Mouse (Mus musculus): ENCODE measurements at regions not wholly inside any gene's neighbourhood (a gene's known extent, or its start where the extent isn't known, plus 50 kb on each side); places are given as distances from the start of the nearest gene placed in this dataset.

DNA sequence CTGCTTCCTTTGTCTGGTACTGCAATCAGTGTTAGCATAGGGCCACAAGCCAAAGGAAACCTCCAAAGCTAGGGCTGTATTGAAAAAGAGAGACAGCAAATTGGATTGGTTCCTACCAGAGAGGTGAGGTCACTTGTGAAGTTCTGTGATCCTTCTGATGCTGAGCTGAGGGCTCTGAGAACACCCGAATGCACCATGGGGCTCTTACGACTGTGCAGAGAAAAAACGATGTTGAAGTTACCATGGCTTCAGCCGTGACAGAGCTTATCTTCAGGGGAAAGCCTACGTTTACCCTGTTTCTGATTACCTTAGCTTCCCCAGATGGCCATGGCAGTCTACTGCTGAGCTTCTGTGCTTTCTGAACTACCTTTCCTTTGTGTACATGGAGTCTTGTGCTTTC lies 53.9 kb upstream of the Fmo9 start:
- DNase-seq (ENCODE audit: low spot score in 2 of 2): no peak

DNA sequence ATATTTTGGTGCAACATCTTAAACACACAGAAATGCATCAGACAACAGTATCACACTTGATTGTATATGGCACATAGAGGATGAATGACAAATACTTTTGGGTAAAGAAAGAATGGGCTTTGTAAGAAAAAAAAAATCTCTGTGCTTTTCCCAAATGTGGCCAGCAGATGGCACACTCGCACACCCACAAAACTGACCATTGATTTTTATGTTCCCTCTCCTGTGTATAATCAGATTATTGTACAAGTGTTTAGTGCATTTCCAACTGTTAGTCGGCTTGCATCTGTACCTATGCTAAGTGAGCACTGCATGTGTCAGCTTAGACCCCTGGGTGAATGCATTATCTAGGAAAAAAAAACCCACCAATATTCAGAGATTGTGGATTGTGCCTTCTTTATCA lies 56.4 kb upstream of the Fmo9 start:
- DNase-seq (ENCODE audit: low spot score in 2 of 2): no peak

DNA sequence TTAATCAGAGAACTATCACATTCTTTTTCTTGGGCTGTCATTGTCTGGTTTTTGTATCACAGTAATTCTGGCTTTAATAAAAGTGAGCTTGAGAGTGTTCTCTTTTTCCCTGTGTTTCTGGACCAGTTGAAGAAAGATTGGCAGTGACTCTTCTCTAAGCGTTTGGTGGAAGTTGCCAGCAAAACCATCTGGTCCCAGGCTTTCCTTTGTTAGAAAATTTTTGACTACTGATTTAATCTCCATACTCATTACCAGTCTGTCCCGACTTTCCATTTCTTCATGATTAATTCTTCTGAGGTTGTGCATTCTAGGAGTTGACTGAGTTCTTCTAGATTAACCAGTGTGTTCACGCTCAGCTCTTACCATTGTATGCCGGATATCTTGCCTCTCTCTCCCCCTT lies 68.6 kb upstream of the Fmo9 start:
- no peak for DNase-seq (ENCODE audit: low spot score in 2 of 2)

DNA sequence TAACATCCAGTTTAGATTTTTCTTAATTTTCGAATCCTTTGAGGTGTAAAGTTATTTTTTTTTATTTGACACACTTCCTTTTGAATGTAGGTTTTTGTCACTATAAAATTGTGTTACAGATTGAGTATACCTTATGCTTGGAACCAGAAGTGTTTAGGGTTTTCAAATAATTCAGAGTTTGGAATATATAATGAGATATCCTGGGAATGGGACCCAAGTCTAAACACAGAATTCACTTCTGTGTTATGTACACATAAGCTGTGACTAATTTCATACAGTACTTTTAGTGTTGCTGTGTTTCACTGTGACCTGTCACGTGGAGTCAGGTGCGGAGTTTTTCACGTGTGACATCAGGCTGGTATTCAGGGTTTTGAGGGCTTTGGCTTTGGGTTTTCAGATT lies 69.1 kb upstream of the Fmo9 start:
- no peak for DNase-seq (ENCODE audit: low spot score in 2 of 2)

GRCm38 (mm10) chr1:166751436-166751835 lies 69.8 kb upstream of the Fmo9 start:
- no peak for DNase-seq (ENCODE audit: low spot score in 2 of 2)

DNA sequence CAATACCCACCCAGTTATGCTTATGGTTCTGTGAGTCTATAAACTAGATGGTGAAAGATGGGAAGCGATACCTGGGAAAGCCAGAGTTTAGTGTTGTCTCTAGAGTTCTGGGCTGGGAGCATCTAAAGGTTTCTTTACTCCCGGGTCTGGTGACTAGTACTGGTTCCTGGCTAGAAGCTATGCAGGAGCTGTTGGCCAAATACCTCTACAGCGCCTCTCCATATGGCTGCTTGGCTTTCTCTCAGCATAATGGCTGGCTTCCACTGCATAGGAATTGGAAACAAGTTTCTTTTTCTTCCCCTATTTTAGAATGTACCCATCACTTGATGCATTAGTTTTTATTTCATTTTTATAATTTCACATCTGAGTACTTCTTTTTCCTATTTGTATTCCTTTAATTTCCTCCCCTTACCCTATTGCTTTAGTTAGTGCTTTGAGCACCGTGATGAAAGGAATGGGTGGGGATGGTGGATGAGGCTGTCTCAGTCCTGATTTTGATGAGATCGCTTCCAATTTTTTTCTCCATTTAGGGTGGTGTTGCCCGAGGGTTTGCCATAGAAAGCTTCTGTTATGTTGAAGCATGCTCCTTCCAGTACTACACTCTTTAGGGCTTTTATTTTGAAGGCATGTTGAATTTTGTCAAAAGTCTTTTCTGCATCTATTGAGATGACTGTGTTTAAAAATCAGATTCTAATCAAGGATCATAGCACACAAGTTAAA lies 71.5 kb upstream of the Fmo9 start:
- DNase-seq (ENCODE audit: low spot score in 2 of 2): no peak

DNA sequence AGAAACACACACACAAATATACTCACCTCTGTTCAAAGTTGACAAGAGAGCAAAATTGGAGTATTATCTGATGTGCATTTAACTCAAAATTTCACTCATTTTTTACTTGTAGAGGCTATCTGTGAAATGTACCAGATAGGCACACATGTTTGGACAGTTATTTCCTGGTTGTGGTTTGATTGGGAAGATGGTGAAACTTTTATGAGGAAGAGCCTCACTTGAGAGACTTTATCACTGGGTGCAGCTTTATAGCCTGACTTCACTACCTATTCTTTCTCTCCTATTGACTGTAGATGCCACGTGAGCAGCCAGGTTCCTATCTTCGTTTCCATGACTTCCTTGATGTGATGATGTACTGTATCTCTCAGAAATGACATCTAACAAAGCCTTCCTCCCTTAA lies 77.3 kb upstream of the Fmo9 start:
- no peak for DNase-seq (ENCODE audit: low spot score in 2 of 2)

GRCm38 (mm10) chr1:166773114-166773513 lies 91.5 kb upstream of the Fmo9 start:
- no peak for DNase-seq (ENCODE audit: low spot score in 2 of 2)

DNA sequence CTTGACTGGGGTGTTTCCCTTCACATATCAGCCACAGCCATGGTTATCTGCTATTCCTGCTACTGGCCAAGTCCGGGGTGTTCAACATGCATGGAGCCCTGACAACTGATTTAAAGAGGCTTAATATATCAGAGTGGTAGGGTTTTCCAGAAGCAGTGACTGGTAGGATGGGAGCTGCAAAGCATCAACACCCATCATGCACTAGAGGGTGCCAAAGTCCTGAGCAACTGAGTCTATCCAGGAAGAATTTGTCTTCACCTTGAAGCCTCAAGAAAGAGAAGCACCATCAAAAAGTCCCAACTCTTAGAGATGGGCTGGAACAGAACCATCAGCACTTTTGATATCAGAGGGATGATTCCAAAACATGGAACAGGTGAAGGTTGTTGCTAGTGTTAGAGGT lies 100.5 kb upstream of the Fmo9 start:
- no peak for DNase-seq (ENCODE audit: low spot score in 2 of 2)

- no peak for DNase-seq (ENCODE audit: low spot score in 2 of 2)
These were observed 106.3 kb upstream of the Fmo9 start for GRCm38 (mm10) chr1:166787945-166788344.

DNA sequence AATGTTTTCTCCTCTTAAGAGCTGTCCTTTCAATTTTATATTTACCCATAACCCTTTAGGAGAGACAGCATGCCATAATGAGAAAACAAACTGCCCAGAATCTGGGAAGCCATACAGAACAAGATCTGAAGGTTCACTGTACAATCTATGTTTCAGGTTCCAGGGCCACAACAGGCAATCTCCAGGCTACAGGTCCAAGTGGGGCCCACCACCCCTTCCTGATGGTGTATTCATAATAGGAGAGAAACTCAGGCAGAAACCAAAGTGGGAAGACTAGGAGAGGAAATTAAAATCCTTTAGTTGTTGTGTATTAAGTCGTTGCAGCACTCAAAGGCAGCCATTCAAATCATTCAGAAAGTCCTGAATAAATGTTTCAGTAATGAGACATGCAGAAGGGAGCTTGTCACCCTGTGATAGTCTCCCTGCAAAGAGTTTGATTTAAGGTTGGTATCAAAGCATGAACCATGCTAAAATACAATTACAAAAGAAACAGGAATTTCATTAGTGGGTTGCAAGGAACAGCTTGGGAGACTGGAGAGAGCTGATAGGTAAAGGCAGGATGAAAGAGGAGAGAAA lies 107.3 kb upstream of the Fmo9 start:
- DNase-seq (ENCODE audit: low spot score in 2 of 2): no peak

DNA sequence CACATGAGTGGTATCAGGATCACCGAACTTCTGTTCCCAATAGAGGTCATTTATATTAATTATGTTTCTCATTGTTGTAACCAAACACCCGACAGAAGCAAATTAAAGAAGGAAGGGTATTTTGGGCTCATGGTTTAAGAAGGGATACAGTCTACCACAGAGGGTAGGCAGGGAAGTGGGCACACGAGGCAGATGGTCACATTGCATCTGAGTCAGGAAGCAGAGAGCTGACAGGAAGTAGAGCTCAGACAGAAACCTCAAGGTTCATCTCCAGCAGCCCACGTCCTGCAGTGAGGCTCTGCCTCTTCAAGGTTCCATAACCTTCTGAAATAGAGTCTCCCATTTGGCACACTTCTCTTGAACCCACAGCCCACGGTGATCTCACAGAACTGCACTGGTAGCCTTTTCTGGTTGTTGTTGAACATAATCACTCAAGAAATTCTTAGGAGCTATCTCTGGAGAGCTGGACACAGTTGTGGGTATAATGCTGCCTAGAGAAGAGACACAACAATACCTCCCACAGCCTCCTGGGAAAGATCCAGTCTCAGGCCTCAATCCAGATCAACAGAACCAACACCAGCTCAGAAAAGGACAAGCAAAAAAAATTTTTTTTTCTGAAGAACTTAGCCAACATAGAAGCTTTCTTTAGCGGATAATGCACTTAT lies 111.5 kb upstream of the Fmo9 start:
- no peak for DNase-seq (ENCODE audit: low spot score in 2 of 2)

GRCm38 (mm10) chr1:166793717-166794081 lies 112.1 kb upstream of the Fmo9 start:
- no peak for DNase-seq (ENCODE audit: low spot score in 2 of 2)

DNA sequence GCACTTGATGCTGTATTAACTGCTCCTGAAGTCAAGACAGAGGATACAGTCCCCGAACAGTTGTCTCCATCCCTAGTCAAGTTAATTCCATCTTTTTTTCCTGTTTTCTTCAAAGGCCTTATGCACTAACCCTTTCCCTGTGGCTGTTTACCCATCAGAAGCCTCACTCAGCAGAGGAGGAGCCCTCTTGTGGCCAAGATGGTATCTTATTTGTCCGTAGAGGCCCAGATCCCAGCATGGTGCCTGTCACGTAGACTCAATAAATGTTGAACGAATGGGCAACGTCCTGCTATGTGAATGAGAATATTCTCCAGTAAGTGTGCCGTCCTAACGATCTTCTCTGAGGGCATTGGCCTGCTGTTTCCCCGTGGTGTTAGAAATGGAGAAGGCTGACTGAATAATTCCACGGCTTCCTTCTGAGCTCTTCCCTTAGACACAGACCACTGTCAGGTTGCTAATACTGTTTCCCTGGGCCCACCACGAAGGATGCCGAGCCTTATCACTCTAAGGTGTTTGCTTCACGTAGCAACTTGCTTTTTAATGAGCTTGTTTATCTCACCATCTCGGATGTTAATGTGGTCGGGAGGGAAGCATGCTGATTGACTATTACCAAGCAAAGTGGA lies 113.1 kb upstream of the Fmo9 start:
- DNase-seq (ENCODE audit: low spot score in 2 of 2): no peak

DNA sequence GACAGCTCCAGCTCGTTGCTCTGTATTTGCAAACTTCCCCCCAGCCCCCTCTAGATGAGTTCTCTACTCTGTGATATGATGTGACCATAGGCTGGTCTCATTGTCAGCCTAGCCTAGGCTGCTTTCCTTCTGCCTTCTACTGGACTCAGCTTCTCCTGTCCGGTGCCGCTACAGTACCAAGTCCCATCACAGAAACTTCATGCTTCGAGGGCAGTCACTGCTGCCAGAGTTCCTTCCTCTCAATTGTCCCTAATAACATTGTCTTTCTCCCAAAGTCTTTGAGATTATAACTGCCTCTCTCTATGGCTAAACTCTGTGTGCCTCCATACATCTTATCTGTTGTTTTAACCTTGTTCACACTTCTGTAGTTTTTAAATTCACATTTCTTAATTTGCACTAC lies 114.0 kb upstream of the Fmo9 start:
- no peak for DNase-seq (ENCODE audit: low spot score in 2 of 2)

DNA sequence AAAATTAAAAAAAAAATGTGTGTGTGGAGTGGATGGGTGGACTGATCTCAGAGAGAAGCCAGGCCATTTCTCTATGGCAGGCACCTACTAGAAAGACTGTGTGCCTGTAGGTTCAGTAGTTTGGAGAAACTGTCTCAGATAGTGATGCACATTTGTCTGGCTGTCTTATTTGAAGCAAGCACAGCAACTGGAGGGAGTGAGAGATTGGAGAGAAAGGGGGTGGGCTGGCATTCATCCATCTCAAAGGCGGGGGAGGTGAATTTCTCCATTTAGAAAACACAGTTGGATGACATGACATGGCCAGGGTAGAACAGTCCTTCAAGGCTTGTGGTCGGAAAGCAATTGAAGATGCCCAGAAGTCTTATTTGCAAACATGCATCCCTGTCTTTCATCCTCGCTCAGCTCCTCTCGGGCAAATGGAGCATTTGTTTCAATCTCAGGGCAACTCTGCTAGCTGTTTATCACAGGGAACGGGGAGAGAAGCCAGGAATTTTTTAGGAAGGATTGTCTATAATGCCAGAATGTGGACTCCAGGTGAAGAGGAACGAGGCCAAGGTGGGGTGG lies 114.8 kb upstream of the Fmo9 start:
- no peak for DNase-seq (ENCODE audit: low spot score in 2 of 2)

GRCm38 (mm10) chr1:166796931-166797330 lies 115.3 kb upstream of the Fmo9 start:
- DNase-seq (ENCODE audit: low spot score in 2 of 2): no peak

DNA sequence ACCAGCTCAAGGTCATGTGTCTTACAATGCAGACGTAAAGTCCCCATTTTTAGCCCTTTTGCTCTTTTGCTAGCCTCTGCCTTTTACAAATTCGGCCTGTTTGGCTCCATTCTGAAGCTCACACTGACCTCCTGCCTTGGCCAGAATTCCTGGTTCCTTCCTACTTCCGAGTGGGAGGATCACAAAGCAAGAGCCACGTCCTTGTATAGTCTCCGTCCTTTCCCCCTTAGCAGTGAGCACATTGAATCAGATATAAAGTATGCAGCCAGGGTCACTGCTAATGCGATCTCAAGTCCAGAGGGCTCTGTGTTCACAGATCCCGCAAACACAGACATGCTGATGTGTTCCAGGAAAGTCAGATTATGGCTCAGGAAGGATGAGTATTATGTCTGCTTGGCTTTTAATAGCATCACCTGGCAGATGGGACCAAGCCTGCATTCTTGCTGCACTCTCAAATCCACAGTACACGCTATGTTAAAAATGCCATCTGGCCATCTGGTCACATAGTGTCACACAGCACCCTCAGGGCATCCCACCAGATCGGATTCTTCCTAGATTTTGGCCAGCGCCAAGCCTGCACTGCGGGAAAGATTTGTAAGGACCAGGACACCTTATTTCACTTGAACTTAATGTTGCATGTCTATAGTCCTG lies 119.4 kb upstream of the Fmo9 start:
- no peak for DNase-seq (ENCODE audit: low spot score in 2 of 2)

DNA sequence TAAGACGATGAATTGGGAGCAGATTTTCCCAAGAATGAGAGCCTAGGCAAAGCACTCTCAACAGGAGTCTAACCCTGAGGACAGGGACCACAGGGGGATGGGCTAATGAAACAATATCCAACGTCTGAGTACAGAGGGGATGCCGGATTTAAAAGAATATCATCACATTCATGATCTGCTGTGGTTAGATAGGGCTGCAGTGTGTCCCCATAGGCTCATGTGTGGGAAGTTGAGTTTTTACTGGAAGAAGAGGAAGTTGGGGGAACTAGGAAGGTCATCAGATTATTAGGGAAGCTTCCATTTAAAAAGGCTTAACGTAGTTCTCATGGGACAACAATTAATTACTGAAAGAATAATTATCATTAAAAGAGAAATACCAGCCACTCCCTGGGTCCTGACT lies 120.3 kb upstream of the Fmo9 start:
- DNase-seq (ENCODE audit: low spot score in 2 of 2): no peak

DNA sequence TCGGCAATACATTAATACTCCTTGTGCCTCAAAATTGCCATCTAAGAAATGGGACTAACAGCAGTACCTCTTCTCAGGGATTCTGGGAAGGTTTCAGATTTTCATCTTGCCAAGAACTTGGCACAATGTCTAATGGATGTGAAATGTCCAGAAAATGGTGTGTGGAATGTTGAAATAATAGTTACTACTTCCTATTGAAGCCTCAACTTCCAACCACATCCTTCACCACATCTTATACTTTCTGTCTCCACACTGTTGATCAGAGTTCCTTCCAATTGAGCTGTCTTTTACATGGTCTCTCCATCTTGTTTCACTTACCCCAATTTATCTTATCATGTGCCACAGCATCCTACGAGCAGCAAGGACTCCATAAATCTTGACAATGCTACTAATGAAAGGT lies 122.3 kb upstream of the Fmo9 start:
- DNase-seq (ENCODE audit: low spot score in 2 of 2): no peak

- DNase-seq (ENCODE audit: low spot score in 2 of 2): no peak
These were observed 122.7 kb upstream of the Fmo9 start for GRCm38 (mm10) chr1:166804333-166804732.
